In genomic region chr2:38872730-38873129, GRCm38 (mm10) we compare ENCODE assay signal across 17 mouse cellular contexts. TPM values are rescaled to one million over a fixed set of nuclear protein-coding genes. Genes with fewer than 3 reads are reported as not detected.
"Had no signal": no experiment of that assay in that cellular context is flagged by ENCODE, and none has a peak within 500 bp of the region (broad histone marks: within the 10 kb centered on the region; RNA-seq: fewer than 3 reads in every experiment).

No protein-coding gene starts in this region.

- H3K9ac ChIP-seq: limb, embryonic 12.5 days; liver, embryonic 15.5 days; midbrain, embryonic 15.5 days; neural tube, embryonic 12.5 days had no signal

- H3K4me3 ChIP-seq: layer of hippocampus, adult 2 months; limb, embryonic 12.5 days; liver, embryonic 15.5 days; midbrain, embryonic 15.5 days; neural tube, embryonic 12.5 days had no signal

- H3K27me3 ChIP-seq: limb, embryonic 12.5 days; liver, embryonic 15.5 days; midbrain, embryonic 15.5 days; neural tube, embryonic 12.5 days had no signal

- H3K9me3 ChIP-seq: limb, embryonic 12.5 days; liver, embryonic 15.5 days; midbrain, embryonic 15.5 days; neural tube, embryonic 12.5 days had no signal

- H3K4me1 ChIP-seq: limb, embryonic 12.5 days; liver, embryonic 15.5 days; midbrain, embryonic 15.5 days; neural tube, embryonic 12.5 days had no signal

- ATAC-seq: lung, postnatal 0 days; midbrain, embryonic 15.5 days had no signal

- DNase-seq: kidney, postnatal 4 days; liver; lung, adult 2 months; lung, postnatal 36 days; retina, postnatal 1 day; right cerebral cortex, postnatal 4 days; spleen, adult 18-20 months; thymus, adult 18-20 months; thymus, postnatal 14 days had no signal

- H3K4me2 ChIP-seq: limb, embryonic 12.5 days; liver, embryonic 15.5 days; midbrain, embryonic 15.5 days; neural tube, embryonic 12.5 days had no signal

- H3K27ac ChIP-seq: layer of hippocampus, adult 2 months; limb, embryonic 12.5 days; liver, embryonic 15.5 days; midbrain, embryonic 15.5 days; neural tube, embryonic 12.5 days had no signal

- H3K36me3 ChIP-seq: liver, embryonic 15.5 days; midbrain, embryonic 15.5 days had no signal

RNA-seq across cellular contexts. Expression of gene Olfml2a, which starts 59.0 kb away (rescaled TPM):
- total RNA-seq: monocyte, adult 5-6 weeks; neutrophil, adult 5-6 weeks had no signal
